Mouse (Mus musculus) CD4-positive, CD25-positive, alpha-beta regulatory T cell, adult 2 months (primary cell): ENCODE results near the gene Golph3.

Source experiments
- DNase-seq: peaks from one replicate; pipeline ENCODE4 v3.0.0-alpha.2; 2012; ENCODE audit warnings: low read depth, low spot score

Gene Golph3

GRCm38 (mm10) chr15:12317290-12317689, 4.0 kb upstream of the Golph3 start:
- no peak for DNase-seq

- DNase-seq: no peak
Measured at GRCm38 (mm10) chr15:12318451-12318850, 2.8 kb upstream of the Golph3 start.

GRCm38 (mm10) chr15:12319889-12320288, 1.4 kb upstream of the Golph3 start:
- DNase-seq: no peak

- no peak for DNase-seq
Measured at GRCm38 (mm10) chr15:12320441-12321090, 684 bp upstream of the Golph3 start.

GRCm38 (mm10) chr15:12321788-12322621, 755 bp downstream of the Golph3 start, which contains the start of gene 1810049J17Rik:
1810049J17Rik (minus strand) TSS chr15:12321899.
- DNase-seq: peak; percentile 69

- peak; percentile 61 for DNase-seq
Measured at GRCm38 (mm10) chr15:12322676-12323402, 1.6 kb downstream of the Golph3 start.

GRCm38 (mm10) chr15:12324326-12324725, 3.1 kb downstream of the Golph3 start:
- no peak for DNase-seq

GRCm38 (mm10) chr15:12330389-12330788, 9.1 kb downstream of the Golph3 start:
- DNase-seq: no peak

GRCm38 (mm10) chr15:12330892-12331291, 9.6 kb downstream of the Golph3 start:
- DNase-seq: no peak

- DNase-seq: no peak
Measured at GRCm38 (mm10) chr15:12331300-12331699, 10.1 kb downstream of the Golph3 start.

GRCm38 (mm10) chr15:12334381-12334780, 13.1 kb downstream of the Golph3 start:
- no peak for DNase-seq

GRCm38 (mm10) chr15:12337030-12337778, 16.0 kb downstream of the Golph3 start:
- no peak for DNase-seq

- DNase-seq: no peak
Measured at GRCm38 (mm10) chr15:12337779-12338137, 16.5 kb downstream of the Golph3 start.

- DNase-seq: no peak
Measured at GRCm38 (mm10) chr15:12340536-12341400, 19.5 kb downstream of the Golph3 start.

- no peak for DNase-seq
Measured at GRCm38 (mm10) chr15:12341401-12341758, 20.1 kb downstream of the Golph3 start.

GRCm38 (mm10) chr15:12346916-12347315, 25.7 kb downstream of the Golph3 start:
- no peak for DNase-seq

GRCm38 (mm10) chr15:12348950-12349349, 27.7 kb downstream of the Golph3 start:
- peak; percentile 31 for DNase-seq

GRCm38 (mm10) chr15:12349840-12350239, 28.6 kb downstream of the Golph3 start:
- DNase-seq: no peak

GRCm38 (mm10) chr15:12351470-12351869, 30.2 kb downstream of the Golph3 start:
- DNase-seq: no peak

- DNase-seq: no peak
Measured at GRCm38 (mm10) chr15:12354281-12354810, 33.1 kb downstream of the Golph3 start.
